Mouse (Mus musculus) forebrain, embryonic 11.5 days (tissue): Measurements from ENCODE around the gene Rcvrn. TPM values are rescaled to one million over a fixed set of nuclear protein-coding genes. Genes with fewer than 3 reads are reported as not detected.

Experiments used
- ATAC-seq: fragments of 200-750 bp; cut with Nextera tagmentation; replicated peaks from 2 replicates; pipeline ENCODE4 v1.8.0; 2017; ENCODE audit warnings: moderate TSS enrichment; ENCODE audit not compliant: low FRiP score
- DNase-seq: peaks from one replicate; pipeline ENCODE4 v3.0.0-alpha.2; 2017; ENCODE audit warnings: low spot score
- H3K27ac ChIP-seq: fragments of 300-500 bp; sonication (generic); 2 replicates; pipeline ENCODE4 v1.5.1; 2014; ENCODE audit warnings: low read depth, low read length
- H3K27me3 ChIP-seq: fragments of 300-500 bp; sonication (generic); 2 replicates; pipeline ENCODE4 v1.6.1; 2014; ENCODE audit warnings: mild to moderate bottlenecking, low read length, mixed read lengths; ENCODE audit not compliant: control insufficient read depth, insufficient read depth
- H3K36me3 ChIP-seq: fragments of 300-500 bp; sonication (generic); 2 replicates; pipeline ENCODE4 v1.6.1; 2014; ENCODE audit warnings: mild to moderate bottlenecking, low read length, moderate library complexity, mixed read lengths; ENCODE audit not compliant: control insufficient read depth, insufficient read depth
- H3K4me1 ChIP-seq: fragments of 300-500 bp; sonication (generic); replicated peaks from 2 replicates; pipeline ENCODE4 v1.6.1; 2014; ENCODE audit warnings: low read length, mixed read lengths; ENCODE audit not compliant: control insufficient read depth, insufficient read depth
- H3K4me2 ChIP-seq: fragments of 300-500 bp; sonication (generic); 2 replicates; pipeline ENCODE4 v1.6.1; 2014; ENCODE audit warnings: low read depth, mild to moderate bottlenecking, low read length, moderate library complexity, mixed read lengths; ENCODE audit not compliant: severe bottlenecking
- H3K4me3 ChIP-seq: fragments of 300-500 bp; sonication (generic); 2 replicates; pipeline ENCODE4 v1.5.1; 2014; ENCODE audit warnings: low read depth, low read length
- H3K9ac ChIP-seq: fragments of 300-500 bp; sonication (generic); 2 replicates; pipeline ENCODE4 v1.6.1; 2014; ENCODE audit warnings: low read length
- H3K9me3 ChIP-seq: fragments of 300-500 bp; sonication (generic); 2 replicates; pipeline ENCODE4 v1.6.1; 2016; ENCODE audit warnings: low read length, mixed read lengths; ENCODE audit not compliant: control insufficient read depth
- WGBS: fragments of 180-500 bp; shearing (Covaris S2); extraction: QIAGEN DNeasy Blood & Tissue Kit; methylation state at CpG from one replicate; pipeline ENCODE4 v1.1.7; 2014; 5-methylcytosine and 5-hydroxymethylcytosine counted together
- polyA plus RNA-seq: library from polyadenylated mRNA; unstranded; fragments of >200 nt; fragmentation: Nextera tagmentation; extraction: Ambion mirVana; gene quantifications from 2 replicates; pipeline ENCODE4 v1.2.1, GENCODE M21; 2014

Rcvrn gene
- polyA plus RNA-seq, 1 experiment from 2014 or later, result not detected

DNA sequence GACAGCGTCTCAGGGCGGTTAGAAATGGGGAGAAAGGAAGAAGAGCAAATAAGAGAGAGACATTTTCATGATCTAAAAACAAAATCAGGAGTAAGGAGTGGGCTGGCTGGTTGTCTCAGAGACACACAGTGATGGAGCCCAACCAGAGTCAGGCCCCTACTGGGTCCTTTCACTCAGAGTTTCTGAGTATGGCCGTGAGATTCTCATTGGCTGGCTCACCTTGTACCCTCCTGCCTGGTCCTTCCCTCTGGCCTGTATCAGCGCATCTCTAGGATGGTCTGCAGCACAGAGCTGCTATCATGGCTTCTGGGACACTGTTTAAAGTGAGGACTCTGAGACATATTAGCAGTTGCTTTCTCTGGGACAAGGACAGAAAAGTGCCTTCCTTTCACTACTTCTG is 40.6 kb upstream of the Rcvrn start:
- ATAC-seq (no peak), DNase-seq (no peak)
- H3K9me3 ChIP-seq, result no peaks in the 10 kb centered on the region
- no peaks in the 10 kb centered on the region for H3K27me3 ChIP-seq
- WGBS, result 92% methylated on average over 4 of the region's 4 CpGs
- H3K36me3 ChIP-seq, result no peaks in the 10 kb centered on the region
- H3K9ac ChIP-seq, result no peak overlapping the region
- H3K4me2 ChIP-seq, result no peak overlapping the region
- no peak overlapping the region for H3K27ac ChIP-seq
- no peak overlapping the region for H3K4me3 ChIP-seq
- H3K4me1 ChIP-seq, result peaks cover 2% of the 10 kb centered on the region; the same call in 1 of the 2 replicates

DNA sequence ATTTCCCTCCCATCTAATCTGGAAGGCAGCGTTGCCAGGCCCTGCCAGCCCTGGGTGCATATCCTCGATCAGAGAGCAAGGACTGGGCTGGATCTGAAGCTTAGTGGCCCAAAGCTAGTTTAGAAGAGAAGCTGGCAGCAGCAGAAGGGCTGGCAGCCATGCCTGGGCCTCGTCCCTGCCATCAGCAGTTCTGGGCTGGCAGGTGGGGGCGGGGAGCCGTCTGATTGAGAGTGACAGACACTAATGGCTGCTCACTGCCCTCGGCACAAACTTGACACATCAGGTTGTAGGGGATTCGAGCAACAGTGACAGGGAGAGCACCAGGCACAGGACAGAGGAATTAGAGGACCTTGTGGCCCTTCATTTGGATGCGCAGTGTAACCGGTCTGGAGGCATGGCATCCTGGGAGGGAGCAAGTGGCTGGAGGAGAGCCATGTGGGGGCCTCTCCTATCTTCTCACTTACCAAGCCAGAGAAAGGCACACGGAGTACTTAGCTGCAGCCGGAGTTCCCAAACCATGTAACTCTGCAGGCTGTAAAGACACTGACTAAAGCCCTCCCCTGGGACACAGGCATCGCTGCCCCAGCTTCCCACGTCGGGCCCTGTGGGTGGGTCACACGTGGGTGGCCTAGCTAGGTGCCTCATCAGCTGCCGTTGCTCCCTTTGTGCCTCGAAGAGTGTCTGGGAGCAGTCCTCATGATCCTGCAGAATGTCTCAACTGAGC is 39.7 kb upstream of the Rcvrn start:
- no peak for ATAC-seq
- Histone ChIP-seq H3K4me1 (peaks cover 2% of the 10 kb centered on the region; the same call in 1 of the 2 replicates), H3K4me2 (no peak overlapping the region), H3K27me3 (no peaks in the 10 kb centered on the region), H3K9ac (no peak overlapping the region), H3K36me3 (no peaks in the 10 kb centered on the region), H3K4me3 (no peak overlapping the region), H3K27ac (no peak overlapping the region), H3K9me3 (no peaks in the 10 kb centered on the region)
- 76% methylated on average over 17 of the region's 17 CpGs for WGBS
- no peak for DNase-seq

DNA sequence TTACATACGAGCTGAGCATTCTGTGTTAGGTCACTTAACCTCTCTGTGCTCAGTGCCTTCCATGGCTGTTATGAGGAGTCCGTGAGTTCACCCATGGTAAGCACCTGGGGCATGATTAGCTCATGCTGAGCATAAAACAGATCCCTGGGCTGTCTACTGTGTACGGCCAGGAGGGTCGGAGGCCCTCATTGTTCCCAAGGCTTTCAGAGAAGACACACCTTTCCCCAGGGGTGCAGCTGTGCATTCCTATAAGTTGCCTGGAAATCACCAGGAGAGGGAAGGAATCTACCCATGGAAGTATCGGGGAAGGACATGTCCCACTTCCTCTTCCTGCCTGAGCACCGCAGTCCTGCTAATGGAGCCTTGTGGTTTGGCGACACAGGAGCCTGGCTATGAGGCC is 38.8 kb upstream of the Rcvrn start:
- ATAC-seq, result no peak
- Histone ChIP-seq H3K36me3 (no peaks in the 10 kb centered on the region), H3K27ac (no peak overlapping the region), H3K27me3 (no peaks in the 10 kb centered on the region), H3K4me1 (peaks cover 2% of the 10 kb centered on the region; the same call in 1 of the 2 replicates), H3K9ac (no peak overlapping the region), H3K9me3 (no peaks in the 10 kb centered on the region), H3K4me2 (no peak overlapping the region), H3K4me3 (no peak overlapping the region)
- no peak for DNase-seq
- 78% methylated on average over 7 of the region's 7 CpGs for WGBS

GRCm38 (mm10) chr11:67656811-67657210 is 38.3 kb upstream of the Rcvrn start:
- peaks cover 2% of the 10 kb centered on the region; the same call in 1 of the 2 replicates for H3K4me1 ChIP-seq
- no peak for DNase-seq
- no peaks in the 10 kb centered on the region for H3K27me3 ChIP-seq
- no peaks in the 10 kb centered on the region for H3K36me3 ChIP-seq
- no peak overlapping the region for H3K4me3 ChIP-seq
- H3K4me2 ChIP-seq, result no peak overlapping the region
- no peak overlapping the region for H3K9ac ChIP-seq
- no peak for ATAC-seq
- no peaks in the 10 kb centered on the region for H3K9me3 ChIP-seq
- H3K27ac ChIP-seq, result no peak overlapping the region
- 91% methylated on average over 9 of the region's 9 CpGs for WGBS

- Histone ChIP-seq H3K36me3 (no peaks in the 10 kb centered on the region), H3K4me1 (no peaks in the 10 kb centered on the region; the same call in 1 of the 2 replicates), H3K4me2 (no peak overlapping the region), H3K4me3 (no peak overlapping the region), H3K9ac (no peak overlapping the region), H3K9me3 (no peaks in the 10 kb centered on the region), H3K27ac (no peak overlapping the region), H3K27me3 (no peaks in the 10 kb centered on the region)
- WGBS, result 43% methylated on average over 11 of the region's 11 CpGs
- ATAC-seq (0 out of 2 replicates have a peak, but pooled peaks have one; percentile 46), DNase-seq (peak; percentile 74)
Observed at GRCm38 (mm10) chr11:67657685-67658382, 37.3 kb upstream of the Rcvrn start.

GRCm38 (mm10) chr11:67661465-67661864 is 33.7 kb upstream of the Rcvrn start:
- no peak overlapping the region for H3K4me2 ChIP-seq
- DNase-seq (no peak), ATAC-seq (no peak)
- H3K9me3 ChIP-seq, result no peaks in the 10 kb centered on the region
- WGBS, result 90% methylated on average over 8 of the region's 8 CpGs
- H3K4me1 ChIP-seq, result no peaks in the 10 kb centered on the region
- no peaks in the 10 kb centered on the region for H3K27me3 ChIP-seq
- no peak overlapping the region for H3K27ac ChIP-seq
- H3K9ac ChIP-seq, result no peak overlapping the region
- no peaks in the 10 kb centered on the region for H3K36me3 ChIP-seq
- H3K4me3 ChIP-seq, result no peak overlapping the region

GRCm38 (mm10) chr11:67663437-67663836 is 31.7 kb upstream of the Rcvrn start:
- Histone ChIP-seq H3K4me2 (no peak overlapping the region), H3K27ac (no peak overlapping the region), H3K4me3 (no peak overlapping the region), H3K27me3 (no peaks in the 10 kb centered on the region), H3K9me3 (no peaks in the 10 kb centered on the region), H3K4me1 (no peaks in the 10 kb centered on the region), H3K36me3 (no peaks in the 10 kb centered on the region), H3K9ac (no peak overlapping the region)
- WGBS, result 95% methylated on average over 4 of the region's 4 CpGs
- DNase-seq (no peak), ATAC-seq (no peak)

DNA sequence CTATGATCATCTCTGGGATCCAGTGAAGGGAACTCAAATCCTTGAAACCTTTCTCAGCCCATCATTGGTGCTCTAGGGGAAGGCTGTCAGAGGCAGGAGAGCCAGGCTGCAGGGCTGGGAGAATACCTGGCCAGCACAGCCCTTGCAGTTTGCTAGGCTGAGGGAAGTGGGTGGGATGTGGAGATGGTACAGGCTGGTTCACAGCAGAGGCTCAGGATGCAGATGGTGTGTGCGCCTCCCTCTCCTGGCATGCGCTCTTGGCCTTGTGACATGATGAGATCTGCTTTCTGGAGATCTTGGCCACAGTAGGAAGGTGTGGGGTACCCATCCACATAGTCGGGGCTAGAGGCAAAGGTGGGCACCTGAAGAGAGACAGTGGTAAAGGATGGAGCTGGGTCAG is 30.9 kb upstream of the Rcvrn start:
- H3K9ac ChIP-seq, result no peak overlapping the region
- no peaks in the 10 kb centered on the region for H3K9me3 ChIP-seq
- no peak overlapping the region for H3K4me3 ChIP-seq
- H3K4me2 ChIP-seq, result no peak overlapping the region
- 87% methylated on average over 3 of the region's 3 CpGs for WGBS
- H3K27ac ChIP-seq, result no peak overlapping the region
- DNase-seq (no peak), ATAC-seq (no peak)
- no peaks in the 10 kb centered on the region for H3K36me3 ChIP-seq
- H3K4me1 ChIP-seq, result no peaks in the 10 kb centered on the region
- no peaks in the 10 kb centered on the region for H3K27me3 ChIP-seq
